Mouse (Mus musculus) gastrocnemius, postnatal 10 days (tissue): ENCODE measurements at regions not wholly inside any gene's neighbourhood (a gene's known extent, or its start where the extent isn't known, plus 50 kb on each side); places are given as distances from the start of the nearest gene placed in this dataset.

Experiments
- DNase-seq: peaks from one replicate; pipeline ENCODE4 v3.0.0; 2021; ENCODE audit warnings: mixed read lengths

- DNase-seq: no peak
Observed at GRCm38 (mm10) chr17:45866876-45867652, 133.4 kb upstream of the 1600014C23Rik start.

- no peak for DNase-seq
Observed at GRCm38 (mm10) chr17:45866346-45866745, 132.7 kb upstream of the 1600014C23Rik start.

- no peak for DNase-seq
Observed at GRCm38 (mm10) chr17:45865944-45866343, 132.3 kb upstream of the 1600014C23Rik start.

GRCm38 (mm10) chr17:45863471-45864205 is 130.0 kb upstream of the 1600014C23Rik start:
- no peak for DNase-seq

GRCm38 (mm10) chr17:45863031-45863430 is 129.4 kb upstream of the 1600014C23Rik start:
- DNase-seq: no peak

GRCm38 (mm10) chr17:45859441-45859840 is 125.8 kb upstream of the 1600014C23Rik start:
- no peak for DNase-seq

GRCm38 (mm10) chr17:45853931-45854653 is 120.4 kb upstream of the 1600014C23Rik start:
- no peak for DNase-seq

GRCm38 (mm10) chr17:45852402-45852801 is 118.8 kb upstream of the 1600014C23Rik start:
- no peak for DNase-seq

GRCm38 (mm10) chr17:45851723-45852396 is 118.2 kb upstream of the 1600014C23Rik start:
- no peak for DNase-seq

GRCm38 (mm10) chr17:45850976-45851375 is 117.3 kb upstream of the 1600014C23Rik start:
- DNase-seq: no peak

- no peak for DNase-seq
Observed at GRCm38 (mm10) chr17:45850174-45850573, 116.5 kb upstream of the 1600014C23Rik start.

GRCm38 (mm10) chr17:45848605-45849004 is 115.0 kb upstream of the 1600014C23Rik start:
- peak; percentile 67 for DNase-seq

- peak; percentile 47 for DNase-seq
Observed at GRCm38 (mm10) chr17:45847701-45848378, 114.2 kb upstream of the 1600014C23Rik start.

- no peak for DNase-seq
Observed at GRCm38 (mm10) chr17:45845832-45846231, 112.2 kb upstream of the 1600014C23Rik start.

GRCm38 (mm10) chr17:45836731-45837130 is 103.1 kb upstream of the 1600014C23Rik start:
- DNase-seq: peak; percentile 47

- DNase-seq: no peak
Observed at GRCm38 (mm10) chr17:45836253-45836652, 102.6 kb upstream of the 1600014C23Rik start.

- no peak for DNase-seq
Observed at GRCm38 (mm10) chr17:45834518-45835071, 101.0 kb upstream of the 1600014C23Rik start.

GRCm38 (mm10) chr17:45830324-45830723 is 96.7 kb upstream of the 1600014C23Rik start:
- no peak for DNase-seq

GRCm38 (mm10) chr17:45829571-45829970 is 95.9 kb upstream of the 1600014C23Rik start:
- no peak for DNase-seq

GRCm38 (mm10) chr17:45828843-45829242 is 95.2 kb upstream of the 1600014C23Rik start:
- no peak for DNase-seq

- DNase-seq: no peak
Observed at GRCm38 (mm10) chr17:45828284-45828824, 94.7 kb upstream of the 1600014C23Rik start.
